Mouse (Mus musculus) embryonic facial prominence, embryonic 11.5 days (tissue): Measurements from ENCODE around the gene Fam151a. TPM values are rescaled to one million over a fixed set of nuclear protein-coding genes. Genes with fewer than 3 reads are reported as not detected.
"Not testable (repeated sequence)": the region's sequence is repeated elsewhere in the genome, so short reads cannot be mapped to it uniquely, and the experiment has no call there.

ENCODE experiments used
- ATAC-seq: fragments of 200-750 bp; cut with Nextera tagmentation; replicated peaks from 2 replicates; pipeline ENCODE4 v1.8.0; 2017; ENCODE audit warnings: low read depth; ENCODE audit not compliant: insufficient number of reproducible peaks, low FRiP score, low TSS enrichment
- DNase-seq: peaks from one replicate; pipeline ENCODE4 v3.0.0-alpha.2; 2015; ENCODE audit warnings: low spot score
- H3K27ac ChIP-seq: fragments of 300-500 bp; sonication (generic); replicated peaks from 2 replicates; pipeline ENCODE4 v1.5.1; 2014; ENCODE audit warnings: mild to moderate bottlenecking, low read depth, low read length, control low read depth
- H3K27me3 ChIP-seq: fragments of 300-500 bp; sonication (generic); 2 replicates; pipeline ENCODE4 v1.6.1; 2014; ENCODE audit warnings: mild to moderate bottlenecking, low read length, moderate library complexity, mixed read lengths; ENCODE audit not compliant: control insufficient read depth, insufficient read depth
- H3K36me3 ChIP-seq: fragments of 300-500 bp; sonication (generic); replicated peaks from 2 replicates; pipeline ENCODE4 v1.6.1; 2014; ENCODE audit warnings: low read depth, mild to moderate bottlenecking, low read length, moderate library complexity, mixed read lengths; ENCODE audit not compliant: control insufficient read depth, insufficient read depth
- H3K4me1 ChIP-seq: fragments of 300-500 bp; sonication (generic); 2 replicates; pipeline ENCODE4 v1.6.1; 2014; ENCODE audit warnings: low read length, mixed read lengths; ENCODE audit not compliant: control insufficient read depth, insufficient read depth
- H3K4me2 ChIP-seq: fragments of 300-500 bp; sonication (generic); 2 replicates; pipeline ENCODE4 v1.6.1; 2014; ENCODE audit warnings: low read depth, mild to moderate bottlenecking, control low read depth, low read length, moderate library complexity
- H3K4me3 ChIP-seq: fragments of 300-500 bp; sonication (generic); 2 replicates; pipeline ENCODE4 v1.5.1; 2014; ENCODE audit warnings: low read depth, low read length, control low read depth
- H3K9ac ChIP-seq: fragments of 300-500 bp; sonication (generic); replicated peaks from 2 replicates; pipeline ENCODE4 v1.6.1; 2014; ENCODE audit warnings: mild to moderate bottlenecking, control low read depth, low read length
- H3K9me3 ChIP-seq: fragments of 300-500 bp; sonication (generic); replicated peaks from 2 replicates; pipeline ENCODE4 v1.6.1; 2016; ENCODE audit warnings: mild to moderate bottlenecking, low read length, inconsistent platforms, mixed read lengths; ENCODE audit not compliant: control insufficient read depth
- WGBS: fragments of 180-500 bp; shearing (Covaris S2); extraction: QIAGEN DNeasy Blood & Tissue Kit; methylation state at CpG from one replicate; pipeline ENCODE4 v1.1.7; 2014; 5-methylcytosine and 5-hydroxymethylcytosine counted together
- polyA plus RNA-seq: library from polyadenylated mRNA; unstranded; fragments of >200 nt; fragmentation: Nextera tagmentation; extraction: Ambion mirVana; gene quantifications from 2 replicates; pipeline ENCODE4 v1.2.1, GENCODE M21; 2014

Fam151a gene
- polyA plus RNA-seq, 1 experiment from 2014 or later: 0.15 TPM

- H3K27ac ChIP-seq: no peak overlapping the region
Observed at GRCm38 (mm10) chr4:106707957-106708356, 25.7 kb upstream of the Fam151a start.

GRCm38 (mm10) chr4:106708408-106708807 is 25.3 kb upstream of the Fam151a start:
- Histone ChIP-seq H3K4me1 (no peaks in the 10 kb centered on the region; the same call in 1 of the 2 replicates), H3K9ac (no peak overlapping the region; the same call in 1 of the 2 replicates), H3K36me3 (no peaks in the 10 kb centered on the region), H3K27me3 (no peaks in the 10 kb centered on the region), H3K27ac (no peak overlapping the region), H3K9me3 (no peaks in the 10 kb centered on the region), H3K4me2 (no peak overlapping the region), H3K4me3 (no peak overlapping the region)
- ATAC-seq (no peak), DNase-seq (peak; percentile 79)
- 7% methylated on average over 8 of the region's 8 CpGs for WGBS

More at GRCm38 (mm10) chr4:106707957-106708356, 25.7 kb upstream of the Fam151a start:
- no peak for ATAC-seq
- 35% methylated on average over 5 of the region's 5 CpGs for WGBS
- Histone ChIP-seq H3K9me3 (no peaks in the 10 kb centered on the region), H3K4me1 (no peaks in the 10 kb centered on the region; the same call in 1 of the 2 replicates), H3K4me3 (no peak overlapping the region), H3K4me2 (no peak overlapping the region), H3K27me3 (no peaks in the 10 kb centered on the region), H3K9ac (no peak overlapping the region; the same call in 1 of the 2 replicates), H3K36me3 (no peaks in the 10 kb centered on the region)
- DNase-seq: no peak

- Histone ChIP-seq H3K9ac (no peak overlapping the region), H3K36me3 (no peaks in the 10 kb centered on the region), H3K27me3 (no peaks in the 10 kb centered on the region), H3K4me3 (no peak overlapping the region), H3K4me2 (no peak overlapping the region), H3K4me1 (no peaks in the 10 kb centered on the region), H3K27ac (no peak overlapping the region), H3K9me3 (no peaks in the 10 kb centered on the region)
- DNase-seq (no peak), ATAC-seq (no peak)
- 94% methylated on average over 6 of the region's 6 CpGs for WGBS
Observed at GRCm38 (mm10) chr4:106713622-106714021, 20.1 kb upstream of the Fam151a start.

- 90% methylated on average over 4 of the region's 4 CpGs for WGBS
- DNase-seq: no peak
- ATAC-seq: no peak
Observed at GRCm38 (mm10) chr4:106720631-106721030, 13.1 kb upstream of the Fam151a start.

GRCm38 (mm10) chr4:106730814-106731213 is 2.9 kb upstream of the Fam151a start, which contains the start of gene Mroh7:
Gene Mroh7 (minus strand): TSS chr4:106730925.
- 84% methylated on average over 7 of the region's 7 CpGs for WGBS
- Histone ChIP-seq H3K4me1 (no peaks in the 10 kb centered on the region; the same call in 1 of the 2 replicates), H3K9me3 (no peaks in the 10 kb centered on the region), H3K27ac (no peak within 1 kb of the TSS), H3K27me3 (no peaks in the 10 kb centered on the region), H3K9ac (no peak within 1 kb of the TSS), H3K4me3 (no peak within 1 kb of the TSS), H3K4me2 (no peak within 1 kb of the TSS), H3K36me3 (no peaks in the 10 kb centered on the region)
- no peak for DNase-seq
- ATAC-seq: no peak

More at GRCm38 (mm10) chr4:106720631-106721030, 13.1 kb upstream of the Fam151a start:
- H3K9me3 ChIP-seq: no peaks in the 10 kb centered on the region
- no peak overlapping the region for H3K9ac ChIP-seq
- no peaks in the 10 kb centered on the region for H3K27me3 ChIP-seq
- H3K36me3 ChIP-seq: no peaks in the 10 kb centered on the region
- no peak overlapping the region for H3K4me2 ChIP-seq
- H3K4me1 ChIP-seq: no peaks in the 10 kb centered on the region
- no peak overlapping the region for H3K27ac ChIP-seq
- H3K4me3 ChIP-seq: no peak overlapping the region

- not testable (repeated sequence) for ATAC-seq, H3K9ac ChIP-seq, H3K27ac ChIP-seq, H3K4me2 ChIP-seq, H3K9me3 ChIP-seq, H3K27me3 ChIP-seq, H3K36me3 ChIP-seq, H3K4me3 ChIP-seq, H3K4me1 ChIP-seq
- WGBS: 44% methylated on average over 1 of the region's 1 CpGs
- DNase-seq: peak; percentile 57
Observed at GRCm38 (mm10) chr4:106736884-106737283, 3.2 kb downstream of the Fam151a start.

GRCm38 (mm10) chr4:106737904-106738303 is 4.2 kb downstream of the Fam151a start:
- no peaks in the 10 kb centered on the region for H3K9me3 ChIP-seq
- ATAC-seq: no peak

GRCm38 (mm10) chr4:106745862-106746261 is 12.2 kb downstream of the Fam151a start:
- 86% methylated on average over 7 of the region's 7 CpGs for WGBS
- ATAC-seq (no peak), DNase-seq (no peak)
- Histone ChIP-seq H3K4me3 (no peak overlapping the region), H3K27me3 (no peaks in the 10 kb centered on the region), H3K4me2 (no peak overlapping the region), H3K36me3 (no peaks in the 10 kb centered on the region), H3K9ac (no peak overlapping the region), H3K4me1 (peaks cover 4% of the 10 kb centered on the region; the same call in 1 of the 2 replicates), H3K27ac (no peak overlapping the region), H3K9me3 (no peaks in the 10 kb centered on the region)

More at GRCm38 (mm10) chr4:106737904-106738303, 4.2 kb downstream of the Fam151a start:
- whole genome bisulfite sequencing: 70% methylated on average over 3 of the region's 3 CpGs
- no peak overlapping the region for H3K27ac ChIP-seq
- H3K4me1 ChIP-seq: no peaks in the 10 kb centered on the region; the same call in 1 of the 2 replicates
- H3K27me3 ChIP-seq: no peaks in the 10 kb centered on the region
- no peak for DNase-seq
- no peak overlapping the region for H3K4me3 ChIP-seq
- no peaks in the 10 kb centered on the region for H3K36me3 ChIP-seq
- H3K9ac ChIP-seq: no peak overlapping the region
- H3K4me2 ChIP-seq: no peak overlapping the region
